11 mouse cellular contexts compared by ENCODE assay signal in genomic region chr4:132145092-132145491, GRCm38 (mm10). TPM values are rescaled to one million over a fixed set of nuclear protein-coding genes. Genes with fewer than 3 reads are reported as not detected.
DNase-seq lines count a peak whose midpoint lies in the region; ATAC-seq and TF ChIP-seq lines count a peak whose summit lies in the region.
"Had no signal": no experiment of that assay in that cellular context is flagged by ENCODE, and none has a peak within 500 bp of the region (broad histone marks: within the 10 kb centered on the region; RNA-seq: fewer than 3 reads in every experiment).

No protein-coding gene starts in this region.

- intact Hi-C loops in heart, adult 2 months (cut with DNase I): no loop called here

- TF ChIP-seq POLR2A in heart, adult 2 months (IDR thresholded peaks at IDR 0.05; ENCODE audit: insufficient read depth, low read depth, low read length): no peak
- TF ChIP-seq POLR2A in olfactory bulb, adult 2 months (IDR thresholded peaks at IDR 0.05; ENCODE audit: insufficient read depth, low read depth, low read length): no peak

- H3K79me2 ChIP-seq in heart, adult 2 months (replicated peaks; ENCODE audit: control insufficient read depth, insufficient read depth, low read length): no peaks in the 10 kb centered on the region

- no peaks in the 10 kb centered on the region for H3K36me3 ChIP-seq in heart, embryonic 14.5 days (ENCODE audit: control insufficient read depth, insufficient read depth, low read length)
- H3K36me3 ChIP-seq in heart, adult 2 months (ENCODE audit: control insufficient read depth, insufficient read depth, low read length): no peaks in the 10 kb centered on the region
- H3K36me3 ChIP-seq in midbrain, embryonic 16.5 days (ENCODE audit: control insufficient read depth, insufficient read depth, low read length): no peaks in the 10 kb centered on the region
- H3K36me3 ChIP-seq in midbrain, embryonic 15.5 days (replicated peaks): no peaks in the 10 kb centered on the region
- no peaks in the 10 kb centered on the region for H3K36me3 ChIP-seq in hindbrain, embryonic 14.5 days (replicated peaks; ENCODE audit: control insufficient read depth, insufficient read depth)
- H3K36me3 ChIP-seq: liver, embryonic 13.5 days had no signal

- peaks cover 2 to 6% of the 10 kb centered on the region in 2 experiments; a peak in 1 of 4 replicates for H3K4me1 ChIP-seq in heart, embryonic 14.5 days (ENCODE audit: control insufficient read depth in 2 of 2, insufficient read depth in 2 of 2, low read length in 2 of 2)
- no peaks in the 10 kb centered on the region for H3K4me1 ChIP-seq in heart, adult 2 months (ENCODE audit: control insufficient read depth, insufficient read depth, low read length)
- 0 out of 2 replicates have a peak, but pooled peaks cover 3% of the 10 kb centered on the region for H3K4me1 ChIP-seq in midbrain, embryonic 16.5 days (ENCODE audit: control insufficient read depth, insufficient read depth, low read length)
- peaks cover 6% of the 10 kb centered on the region; the same call in 1 of the 2 replicates for H3K4me1 ChIP-seq in midbrain, embryonic 15.5 days
- no peaks in the 10 kb centered on the region for H3K4me1 ChIP-seq in hindbrain, embryonic 14.5 days (replicated peaks; ENCODE audit: control insufficient read depth, insufficient read depth, low read length)
- H3K4me1 ChIP-seq in olfactory bulb, adult 2 months (ENCODE audit: control insufficient read depth, insufficient read depth, low read length): peaks cover 9% of the 10 kb centered on the region; the same call in 1 of the 2 replicates

- peak overlapping the region in 1 of 2 experiments; percentile 50; a peak in 2 of 4 replicates for H3K4me3 ChIP-seq in heart, embryonic 14.5 days (ENCODE audit: control insufficient read depth in 1 of 2, insufficient read depth in 1 of 2, low read depth in 1 of 2, low read length in 2 of 2)
- H3K4me3 ChIP-seq in heart, adult 2 months: no peak overlapping the region
- peak overlapping the region; percentile 43; the same call in 1 of the 2 replicates for H3K4me3 ChIP-seq in midbrain, embryonic 16.5 days (ENCODE audit: low read depth, low read length)
- H3K4me3 ChIP-seq in midbrain, embryonic 15.5 days: no peak overlapping the region
- H3K4me3 ChIP-seq in hindbrain, embryonic 14.5 days (replicated peaks; ENCODE audit: low read length): no peak overlapping the region
- H3K4me3 ChIP-seq in olfactory bulb, adult 2 months (ENCODE audit: insufficient read depth, low read depth, low read length): peak overlapping the region; percentile 68; the same call in 1 of the 2 replicates

- TF ChIP-seq EP300 in heart, adult 2 months (IDR thresholded peaks at IDR 0.05; ENCODE audit: insufficient read depth, low read depth, low read length): no peak

- H3K4me2 ChIP-seq in heart, embryonic 14.5 days (ENCODE audit: low read length): peak overlapping the region; percentile 88
- H3K4me2 ChIP-seq in midbrain, embryonic 16.5 days (ENCODE audit: low read length): no peak overlapping the region; the same call in 1 of the 2 replicates
- no peak overlapping the region for H3K4me2 ChIP-seq in midbrain, embryonic 15.5 days
- H3K4me2 ChIP-seq in hindbrain, embryonic 14.5 days (replicated peaks): peak overlapping the region; percentile 68; the same call in 1 of the 2 replicates

- no peak for ATAC-seq in heart, embryonic 14.5 days (ENCODE audit: insufficient number of reproducible peaks, insufficient read depth, low FRiP score, low read depth)
- no peak for ATAC-seq in midbrain, embryonic 16.5 days
- ATAC-seq in midbrain, embryonic 15.5 days (replicated peaks): no peak
- ATAC-seq in hindbrain, embryonic 14.5 days (ENCODE audit: low FRiP score): no peak

- 30% methylated on average over 10 of the region's 10 CpGs for WGBS in heart, embryonic 14.5 days
- 27% methylated on average over 10 of the region's 10 CpGs for WGBS in heart, adult 2 months
- 44% methylated on average over 10 of the region's 10 CpGs for WGBS in midbrain, embryonic 16.5 days
- 36% methylated on average over 10 of the region's 10 CpGs for WGBS in midbrain, embryonic 15.5 days
- 44% methylated on average over 10 of the region's 10 CpGs for WGBS in hindbrain, embryonic 14.5 days
- WGBS in olfactory bulb, adult 2 months: 44% methylated on average over 10 of the region's 10 CpGs

- no peak overlapping the region for H3K27ac ChIP-seq in heart, embryonic 14.5 days (replicated peaks in 1 of 2; ENCODE audit: control insufficient read depth in 1 of 2, insufficient read depth in 1 of 2, low read depth in 2 of 2, low read length in 2 of 2)
- H3K27ac ChIP-seq in heart, adult 2 months: no peak overlapping the region
- H3K27ac ChIP-seq in midbrain, embryonic 16.5 days (ENCODE audit: low read length): no peak overlapping the region
- H3K27ac ChIP-seq in midbrain, embryonic 15.5 days: no peak overlapping the region
- H3K27ac ChIP-seq in hindbrain, embryonic 14.5 days: no peak overlapping the region
- no peak overlapping the region; the same call in 1 of the 2 replicates for H3K27ac ChIP-seq in olfactory bulb, adult 2 months (ENCODE audit: insufficient read depth, low read depth, low read length)
- H3K27ac ChIP-seq: liver, embryonic 13.5 days had no signal

- H3K9me3 ChIP-seq in heart, embryonic 14.5 days (ENCODE audit: control insufficient read depth, low read length): peaks cover 3% of the 10 kb centered on the region; the same call in 1 of the 2 replicates
- no peaks in the 10 kb centered on the region for H3K9me3 ChIP-seq in midbrain, embryonic 16.5 days (replicated peaks; ENCODE audit: control insufficient read depth, low read length, poor library complexity, severe bottlenecking)
- H3K9me3 ChIP-seq in midbrain, embryonic 15.5 days: no peaks in the 10 kb centered on the region
- no peaks in the 10 kb centered on the region for H3K9me3 ChIP-seq in hindbrain, embryonic 14.5 days (ENCODE audit: control insufficient read depth, low read length)
- H3K9me3 ChIP-seq: liver, embryonic 13.5 days had no signal

- peaks cover 50% of the 10 kb centered on the region for H3K27me3 ChIP-seq in heart, embryonic 14.5 days (ENCODE audit: control insufficient read depth, insufficient read depth, low read length)
- peaks cover 5% of the 10 kb centered on the region for H3K27me3 ChIP-seq in heart, adult 2 months (ENCODE audit: control insufficient read depth, insufficient read depth, low read length)
- H3K27me3 ChIP-seq in midbrain, embryonic 16.5 days (ENCODE audit: control insufficient read depth, insufficient read depth, low read depth, low read length): peaks cover 38% of the 10 kb centered on the region
- H3K27me3 ChIP-seq in midbrain, embryonic 15.5 days (replicated peaks): peaks cover 55% of the 10 kb centered on the region
- peaks cover 62% of the 10 kb centered on the region for H3K27me3 ChIP-seq in hindbrain, embryonic 14.5 days (ENCODE audit: control insufficient read depth, insufficient read depth, low read length)

- no peak for TF ChIP-seq CTCF in heart, adult 2 months (IDR thresholded peaks at IDR 0.05)
- TF ChIP-seq CTCF in olfactory bulb, adult 2 months (IDR thresholded peaks at IDR 0.05; ENCODE audit: insufficient read depth, low read depth, low read length): no peak

- no peak for DNase-seq in heart, adult 2 months
- DNase-seq in hindbrain, embryonic 14.5 days (ENCODE audit: low spot score): no peak
- DNase-seq in layer of hippocampus, adult 9-11 months: no peak
- no peak for DNase-seq in kidney, postnatal 10 days
- DNase-seq: adrenal gland, adult 8-10 months; cerebellum, adult 18-20 months; liver, embryonic 13.5 days had no signal

- no peak overlapping the region for H3K9ac ChIP-seq in heart, embryonic 14.5 days (ENCODE audit: low read length)
- H3K9ac ChIP-seq in heart, adult 2 months (ENCODE audit: low read depth, low read length): no peak overlapping the region
- no peak overlapping the region for H3K9ac ChIP-seq in midbrain, embryonic 16.5 days (ENCODE audit: low read depth, low read length)
- no peak overlapping the region for H3K9ac ChIP-seq in midbrain, embryonic 15.5 days
- no peak overlapping the region for H3K9ac ChIP-seq in hindbrain, embryonic 14.5 days
- H3K9ac ChIP-seq: liver, embryonic 13.5 days had no signal

RNA-seq across cellular contexts. Expression of gene Oprd1, which starts 0.8 kb away (rescaled TPM):
- polyA plus RNA-seq in heart, embryonic 14.5 days (2014; fragmentation: Nextera tagmentation; extraction: Ambion mirVana): 0.50 and 0.69 TPM in 2 replicates
- under 1 TPM; 0.20 to 0.21 TPM for total RNA-seq in heart, adult 2 months (2021)
- 0.43 and 0.64 TPM in 2 replicates for polyA plus RNA-seq in heart, adult 2 months (2012; rRNA removed)
- 0.39 and 0.84 TPM in 2 replicates for polyA plus RNA-seq in midbrain, embryonic 16.5 days (2015; fragmentation: Nextera tagmentation; extraction: Ambion mirVana)
- 0.37 and 0.48 TPM in 2 replicates for polyA plus RNA-seq in midbrain, embryonic 15.5 days (2015; fragmentation: Nextera tagmentation; extraction: Ambion mirVana)
- polyA plus RNA-seq in hindbrain, embryonic 14.5 days (2014; fragmentation: Nextera tagmentation; extraction: Ambion mirVana): 0.50 and 0.63 TPM in 2 replicates
- polyA plus RNA-seq in olfactory bulb, adult 2 months (2012; ENCODE audit: insufficient read depth, insufficient read length, low replicate concordance, missing spikeins): not detected in 2 replicates

Comparison
In these comparisons a context has a peak if more than half of its experiments do, and no peak if none do; other contexts are left out.
1. H3K4me3 ChIP-seq: peak in midbrain, embryonic 16.5 days (single experiment) and olfactory bulb, adult 2 months (single experiment); none in heart, adult 2 months (single experiment), midbrain, embryonic 15.5 days (single experiment) and hindbrain, embryonic 14.5 days (single experiment).
2. H3K4me2 ChIP-seq: peak in heart, embryonic 14.5 days (single experiment) and hindbrain, embryonic 14.5 days (single experiment); none in midbrain, embryonic 16.5 days (single experiment) and midbrain, embryonic 15.5 days (single experiment).